Mouse (Mus musculus): ENCODE measurements around the gene Fto. TPM values are rescaled to one million over a fixed set of nuclear protein-coding genes. Genes with fewer than 3 reads are reported as not detected.
A peak's percentile ranks its signal among the peaks of the same experiment; 100 is the strongest.

Gene Fto
- polyA plus RNA-seq, 1 experiment: 11.9 TPM

DNA sequence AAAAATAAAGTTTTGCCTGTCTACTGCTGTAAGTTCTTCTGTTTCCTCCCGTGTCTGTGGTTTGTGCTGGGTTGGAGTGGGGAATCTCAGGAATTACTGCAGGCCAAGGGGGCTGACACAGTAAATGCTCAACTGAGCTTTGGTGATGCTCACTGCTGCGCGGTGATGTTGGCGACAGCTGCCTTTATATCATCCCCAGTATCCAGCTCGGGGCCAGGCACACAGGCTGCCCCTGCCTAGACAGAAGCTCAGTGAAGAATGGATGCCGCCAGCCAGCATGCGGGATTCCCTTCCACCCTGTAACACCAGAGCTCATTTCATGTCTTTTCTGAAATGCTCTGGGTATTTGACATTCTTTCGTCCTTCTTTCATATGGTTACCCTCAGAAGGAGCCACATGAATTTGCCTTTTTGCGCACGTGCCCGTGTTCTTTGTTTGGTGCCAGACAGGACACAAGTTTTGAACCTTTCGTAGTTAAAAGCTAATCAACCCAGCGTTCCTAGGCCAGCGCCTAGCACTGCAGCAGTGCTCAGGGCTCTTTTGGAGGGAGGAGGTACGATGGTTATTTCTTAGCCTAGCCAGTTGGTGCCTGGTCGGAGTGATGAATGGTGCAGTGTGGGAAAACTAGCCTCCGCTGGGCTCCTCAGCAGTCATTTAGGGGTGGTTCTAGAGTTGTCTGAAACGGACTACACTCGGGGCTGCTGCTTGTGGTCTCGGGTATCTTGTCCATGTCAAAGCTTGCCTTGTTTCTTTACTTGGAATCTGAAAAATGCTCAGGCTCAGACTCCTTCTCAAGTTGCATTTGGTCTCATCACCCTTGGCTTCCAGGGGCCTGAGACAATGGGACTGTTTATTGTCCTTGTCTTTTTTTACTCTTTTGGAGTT lies 62.0 kb downstream of the Fto start:
- no peak for TF ChIP-seq CTCF (IDR thresholded peaks at IDR 0.05; ENCODE audit: extremely low read depth, insufficient read depth, insufficient read length, insufficient replicate concordance)
- TF ChIP-seq POLR2A (IDR thresholded peaks at IDR 0.05; ENCODE audit: low read depth, low read length): no peak
- H3K27me3 ChIP-seq (ENCODE audit: control insufficient read depth, insufficient read depth, low read length): no peaks in the 10 kb centered on the region
- no peak overlapping the region for H3K4me3 ChIP-seq (ENCODE audit: extremely low read depth, insufficient read depth, insufficient read length)
- no peak for DNase-seq (ENCODE audit: low read depth in 1 of 2, low spot score in 2 of 2)
- 91% methylated on average over 20 of the region's 20 CpGs for WGBS
- no peak overlapping the region for H3K27ac ChIP-seq (ENCODE audit: insufficient read depth, low read length)
- no peaks in the 10 kb centered on the region for H3K36me3 ChIP-seq (ENCODE audit: control insufficient read depth, insufficient read depth, low read length)
- H3K4me1 ChIP-seq (ENCODE audit: control insufficient read depth, insufficient read depth, insufficient read length): no peaks in the 10 kb centered on the region; the same call in 1 of the 2 replicates

DNA sequence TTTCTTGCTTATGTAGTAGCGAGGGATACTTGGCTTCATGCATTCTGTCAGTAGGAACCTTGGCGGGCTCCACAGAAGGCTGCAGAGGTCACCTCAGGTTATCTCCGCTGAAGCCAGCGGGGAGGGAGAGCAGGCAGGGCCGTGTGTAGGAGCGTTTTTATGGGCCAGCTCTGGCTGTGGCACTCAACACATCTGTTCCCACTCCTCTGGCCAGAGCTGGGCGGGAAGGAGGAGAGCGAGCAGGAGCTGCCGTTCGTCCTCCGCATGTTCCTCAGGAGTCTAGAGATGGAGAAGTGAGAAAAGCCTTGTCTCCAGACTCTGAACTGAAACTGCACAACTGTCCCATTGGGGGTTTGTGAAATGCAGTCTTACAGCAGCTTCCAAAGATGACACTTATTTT lies 63.5 kb downstream of the Fto start:
- no peak for DNase-seq (ENCODE audit: low read depth in 1 of 2, low spot score in 2 of 2)
- H3K36me3 ChIP-seq (ENCODE audit: control insufficient read depth, insufficient read depth, low read length): no peaks in the 10 kb centered on the region
- TF ChIP-seq POLR2A (IDR thresholded peaks at IDR 0.05; ENCODE audit: low read depth, low read length) (no peak), CTCF (IDR thresholded peaks at IDR 0.05; ENCODE audit: extremely low read depth, insufficient read depth, insufficient read length, insufficient replicate concordance) (no peak)
- H3K27ac ChIP-seq (ENCODE audit: insufficient read depth, low read length): no peak overlapping the region
- H3K4me1 ChIP-seq (ENCODE audit: control insufficient read depth, insufficient read depth, insufficient read length): no peaks in the 10 kb centered on the region; the same call in 1 of the 2 replicates
- H3K4me3 ChIP-seq (ENCODE audit: extremely low read depth, insufficient read depth, insufficient read length): no peak overlapping the region
- H3K27me3 ChIP-seq (ENCODE audit: control insufficient read depth, insufficient read depth, low read length): no peaks in the 10 kb centered on the region
- WGBS: 75% methylated on average over 11 of the region's 11 CpGs

GRCm38 (mm10) chr8:91377275-91377674 lies 64.0 kb downstream of the Fto start:
- DNase-seq (ENCODE audit: low read depth in 1 of 2, low spot score in 2 of 2): no peak
- no peak overlapping the region for H3K4me3 ChIP-seq (ENCODE audit: extremely low read depth, insufficient read depth, insufficient read length)
- H3K27me3 ChIP-seq (ENCODE audit: control insufficient read depth, insufficient read depth, low read length): no peaks in the 10 kb centered on the region
- no peaks in the 10 kb centered on the region; the same call in 1 of the 2 replicates for H3K4me1 ChIP-seq (ENCODE audit: control insufficient read depth, insufficient read depth, insufficient read length)
- no peak overlapping the region for H3K27ac ChIP-seq (ENCODE audit: insufficient read depth, low read length)
- 69% methylated on average over 6 of the region's 6 CpGs for WGBS
- no peaks in the 10 kb centered on the region for H3K36me3 ChIP-seq (ENCODE audit: control insufficient read depth, insufficient read depth, low read length)
- TF ChIP-seq CTCF (IDR thresholded peaks at IDR 0.05; ENCODE audit: extremely low read depth, insufficient read depth, insufficient read length, insufficient replicate concordance) (no peak), POLR2A (IDR thresholded peaks at IDR 0.05; ENCODE audit: low read depth, low read length) (no peak)

DNA sequence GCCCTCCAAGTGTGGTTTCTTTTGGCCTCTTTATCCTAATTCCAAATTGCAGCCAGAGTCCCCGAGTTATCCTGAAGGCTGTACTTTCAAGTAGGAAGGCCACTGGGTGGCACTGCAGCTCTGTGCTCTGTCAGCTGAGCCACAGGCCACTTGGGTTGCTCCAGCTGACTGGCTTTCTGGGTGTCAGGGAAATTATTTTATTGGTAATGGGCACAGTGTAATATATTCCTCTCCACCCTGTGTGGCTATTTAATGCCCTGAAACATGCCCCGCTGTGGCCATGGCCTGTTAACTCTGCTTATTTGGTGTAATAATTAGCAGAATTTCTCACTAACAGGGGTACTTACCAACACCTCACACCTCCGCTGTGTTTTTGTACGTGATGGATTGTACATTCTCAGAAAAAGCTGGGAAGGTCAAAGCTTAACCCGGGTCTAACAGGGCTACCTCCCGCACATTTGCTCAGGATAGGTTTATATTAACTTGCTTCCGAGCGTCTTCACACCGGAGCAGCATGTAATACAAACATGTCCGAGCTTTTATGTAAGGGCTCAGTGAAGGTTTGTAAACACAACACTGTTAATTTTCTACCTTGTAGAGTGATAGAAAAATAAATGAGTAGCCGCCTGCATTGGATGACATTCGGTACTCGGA lies 65.6 kb downstream of the Fto start:
- WGBS: 86% methylated on average over 13 of the region's 13 CpGs

DNA sequence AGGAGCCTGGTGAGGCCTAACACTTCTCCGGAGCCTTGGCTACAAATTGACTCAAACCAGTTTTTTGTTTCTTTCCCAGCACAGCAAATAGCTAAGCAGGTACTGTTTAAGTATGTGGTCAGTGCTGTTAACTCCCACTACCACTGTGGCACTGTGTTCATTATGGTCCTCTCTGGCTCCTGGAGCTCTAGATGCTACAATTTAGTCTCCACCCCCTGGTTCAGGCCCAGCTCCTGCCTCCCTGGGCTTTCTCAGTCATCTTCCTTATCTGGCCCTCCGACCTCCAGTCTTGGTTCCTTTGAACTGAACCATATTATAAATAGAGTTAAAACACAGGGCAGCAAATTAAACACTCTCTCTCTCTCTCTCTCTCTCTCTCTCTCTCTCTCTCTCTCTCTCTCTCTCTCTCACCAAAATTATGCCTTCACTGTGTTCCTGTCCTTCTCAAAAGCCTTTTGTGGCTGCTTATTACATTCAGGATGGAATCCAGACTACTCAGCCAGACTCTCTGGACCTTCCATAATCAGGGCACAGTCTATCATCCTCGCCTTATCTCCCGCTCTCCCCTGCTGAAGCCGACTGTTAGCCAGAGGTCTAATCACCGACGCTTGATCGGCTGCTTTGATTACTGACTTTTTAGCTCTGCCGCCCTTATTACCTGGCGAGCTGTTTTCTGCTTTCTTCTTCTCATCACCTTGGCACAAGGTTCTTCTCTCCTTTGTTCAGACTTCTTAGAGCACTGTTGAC lies 67.6 kb downstream of the Fto start:
- H3K27ac ChIP-seq (ENCODE audit: insufficient read depth, low read length): no peak overlapping the region
- H3K4me1 ChIP-seq (ENCODE audit: control insufficient read depth, insufficient read depth, insufficient read length): no peaks in the 10 kb centered on the region; the same call in 1 of the 2 replicates
- no peak for DNase-seq (ENCODE audit: low read depth in 1 of 2, low spot score in 2 of 2)

More for the DNA sequence above, 65.6 kb downstream of the Fto start:
- Histone ChIP-seq H3K36me3 (ENCODE audit: control insufficient read depth, insufficient read depth, low read length) (no peaks in the 10 kb centered on the region), H3K27ac (ENCODE audit: insufficient read depth, low read length) (no peak overlapping the region), H3K4me1 (ENCODE audit: control insufficient read depth, insufficient read depth, insufficient read length) (no peaks in the 10 kb centered on the region; the same call in 1 of the 2 replicates), H3K4me3 (ENCODE audit: extremely low read depth, insufficient read depth, insufficient read length) (no peak overlapping the region), H3K27me3 (ENCODE audit: control insufficient read depth, insufficient read depth, low read length) (no peaks in the 10 kb centered on the region)
- TF ChIP-seq POLR2A (IDR thresholded peaks at IDR 0.05; ENCODE audit: low read depth, low read length) (no peak), CTCF (IDR thresholded peaks at IDR 0.05; ENCODE audit: extremely low read depth, insufficient read depth, insufficient read length, insufficient replicate concordance) (peak; percentile 56; the same call in 1 of the 2 replicates)
- peak in 1 of 2 experiments; percentile 39 for DNase-seq (ENCODE audit: low read depth in 1 of 2, low spot score in 2 of 2)

GRCm38 (mm10) chr8:91381543-91382106 lies 68.3 kb downstream of the Fto start:
- Histone ChIP-seq H3K4me1 (ENCODE audit: control insufficient read depth, insufficient read depth, insufficient read length) (no peaks in the 10 kb centered on the region; the same call in 1 of the 2 replicates), H3K36me3 (ENCODE audit: control insufficient read depth, insufficient read depth, low read length) (no peaks in the 10 kb centered on the region), H3K4me3 (ENCODE audit: extremely low read depth, insufficient read depth, insufficient read length) (no peak overlapping the region), H3K27ac (ENCODE audit: insufficient read depth, low read length) (no peak overlapping the region), H3K27me3 (ENCODE audit: control insufficient read depth, insufficient read depth, low read length) (no peaks in the 10 kb centered on the region)
- no peak for DNase-seq (ENCODE audit: low read depth in 1 of 2, low spot score in 2 of 2)
- WGBS: 58% methylated on average over 7 of the region's 7 CpGs
- TF ChIP-seq POLR2A (IDR thresholded peaks at IDR 0.05; ENCODE audit: low read depth, low read length) (no peak), CTCF (IDR thresholded peaks at IDR 0.05; ENCODE audit: extremely low read depth, insufficient read depth, insufficient read length, insufficient replicate concordance) (no peak)

More for the DNA sequence above, 67.6 kb downstream of the Fto start:
- 87% methylated on average over 10 of the region's 10 CpGs for WGBS
- no peaks in the 10 kb centered on the region for H3K27me3 ChIP-seq (ENCODE audit: control insufficient read depth, insufficient read depth, low read length)
- no peak overlapping the region for H3K4me3 ChIP-seq (ENCODE audit: extremely low read depth, insufficient read depth, insufficient read length)
- no peaks in the 10 kb centered on the region for H3K36me3 ChIP-seq (ENCODE audit: control insufficient read depth, insufficient read depth, low read length)
- no peak for TF ChIP-seq CTCF (IDR thresholded peaks at IDR 0.05; ENCODE audit: extremely low read depth, insufficient read depth, insufficient read length, insufficient replicate concordance)
- no peak for TF ChIP-seq POLR2A (IDR thresholded peaks at IDR 0.05; ENCODE audit: low read depth, low read length)
